Mouse (Mus musculus): ENCODE data around the gene Mdga1. TPM values are rescaled to one million over a fixed set of nuclear protein-coding genes. Genes with fewer than 3 reads are reported as not detected.
A peak's percentile ranks its signal among the peaks of the same experiment; 100 is the strongest.

Mdga1 gene
- polyA plus RNA-seq (2015; fragmentation: Nextera tagmentation; extraction: Ambion mirVana) = 3.2 and 3.4 TPM in 2 replicates

DNA sequence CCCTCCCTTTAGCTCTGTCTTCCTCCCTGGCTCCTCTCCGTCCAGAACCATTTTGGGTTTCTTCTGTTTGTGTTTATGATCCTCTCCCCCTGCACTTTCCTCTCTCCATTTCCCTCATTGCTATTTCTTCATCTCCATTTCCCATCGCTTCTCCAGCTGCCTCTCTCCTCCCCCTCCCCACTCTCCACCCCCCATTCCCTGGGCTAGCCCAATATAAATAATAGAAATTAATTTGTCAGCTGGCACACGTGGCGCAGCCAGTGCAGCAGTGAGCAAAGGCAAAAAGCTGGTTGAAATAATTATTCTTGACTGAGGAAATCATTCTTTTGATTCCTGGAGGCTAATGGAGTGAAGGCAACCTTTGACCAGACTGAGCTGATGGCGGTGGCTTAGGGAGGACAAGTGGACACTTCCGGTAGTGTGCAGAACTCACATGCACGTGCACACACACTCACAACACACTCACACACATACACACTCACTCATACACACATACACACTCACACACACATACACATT, at the start of gene Mdga1:
Gene Mdga1 (minus strand): TSS at position 51 of the 519 bp plus-strand sequence.
- no peak within 1 kb of the TSS for H3K4me2 ChIP-seq (replicated peaks)
- H3K27ac ChIP-seq = no peak within 1 kb of the TSS
- whole genome bisulfite sequencing = 67% methylated on average over 7 of the region's 7 CpGs
- no peak for ATAC-seq (ENCODE audit: low FRiP score, low read depth)
- peaks cover 12% of the 10 kb centered on the region for H3K4me1 ChIP-seq
- H3K9ac ChIP-seq = no peak within 1 kb of the TSS
- H3K4me3 ChIP-seq = no peak within 1 kb of the TSS
- H3K27me3 ChIP-seq = peaks cover 19% of the 10 kb centered on the region
- H3K9me3 ChIP-seq = no peaks in the 10 kb centered on the region
- H3K36me3 ChIP-seq = no peaks in the 10 kb centered on the region

DNA sequence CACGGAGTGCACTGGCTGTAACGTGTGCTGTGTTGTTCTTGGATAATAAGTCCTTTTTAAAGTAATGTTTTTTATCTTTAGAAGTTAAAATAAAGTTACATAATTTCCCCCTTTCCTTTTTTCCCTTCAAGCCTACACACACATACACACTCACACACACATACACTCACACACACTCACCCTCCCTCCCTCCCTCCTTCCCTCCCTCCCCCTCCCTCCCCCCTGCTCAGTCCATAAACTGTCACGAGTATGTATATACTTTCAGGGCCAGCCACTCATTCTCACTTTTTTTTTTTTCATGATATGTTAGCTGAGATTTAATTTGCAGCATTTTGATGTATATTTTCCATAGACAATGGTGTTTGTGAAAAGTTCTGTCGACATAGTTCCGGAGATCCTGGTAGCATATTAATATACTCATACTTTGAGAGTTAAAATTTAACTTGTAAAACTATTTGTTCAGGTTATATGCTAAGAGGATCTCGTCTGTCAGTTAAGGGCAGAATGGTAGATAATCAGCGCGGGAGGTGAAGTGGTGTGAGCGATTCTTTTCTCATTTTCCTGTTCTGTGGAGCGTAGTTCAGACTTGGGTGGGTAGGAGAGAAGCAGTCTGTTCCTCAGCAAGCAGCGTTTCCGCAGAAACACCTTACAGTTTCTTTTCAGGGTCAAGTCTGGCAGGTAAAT, 49.2 kb upstream of the Mdga1 start:
- peaks cover 37% of the 10 kb centered on the region for H3K4me1 ChIP-seq
- WGBS = 83% methylated on average over 12 of the region's 12 CpGs
- no peak overlapping the region for H3K4me3 ChIP-seq
- no peak for ATAC-seq (ENCODE audit: low FRiP score, low read depth)
- H3K4me2 ChIP-seq (replicated peaks) = no peak overlapping the region
- H3K36me3 ChIP-seq = peaks cover under 1% of the 10 kb centered on the region; the same call in 1 of the 2 replicates
- no peaks in the 10 kb centered on the region for H3K9me3 ChIP-seq
- no peak overlapping the region for H3K9ac ChIP-seq
- H3K27ac ChIP-seq = no peak overlapping the region
- no peaks in the 10 kb centered on the region for H3K27me3 ChIP-seq

DNA sequence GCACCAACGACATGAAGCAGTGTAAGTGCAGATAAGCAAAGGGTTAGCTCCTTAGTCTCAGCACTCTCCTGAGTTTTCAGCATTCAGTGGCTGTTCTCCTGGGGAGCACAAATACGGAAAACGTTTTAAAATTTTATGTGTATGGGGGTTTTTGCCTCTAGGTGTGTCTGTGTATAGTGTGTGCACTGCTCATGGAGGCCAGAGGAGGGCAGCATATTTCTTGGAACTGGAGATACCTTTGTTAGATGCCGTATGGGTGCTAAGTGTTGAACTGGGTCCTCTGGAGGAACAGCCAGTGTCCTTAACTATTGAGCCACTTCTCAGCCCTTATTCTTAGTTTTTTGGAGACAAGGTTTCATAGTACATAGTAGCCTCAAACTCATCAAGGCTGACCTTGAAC, 44.8 kb upstream of the Mdga1 start:
- Histone ChIP-seq H3K9ac (no peak overlapping the region), H3K27ac (no peak overlapping the region), H3K4me1 (peaks cover 21% of the 10 kb centered on the region), H3K4me2 (replicated peaks) (no peak overlapping the region), H3K4me3 (no peak overlapping the region), H3K27me3 (no peaks in the 10 kb centered on the region), H3K36me3 (peaks cover 11% of the 10 kb centered on the region; the same call in 1 of the 2 replicates), H3K9me3 (no peaks in the 10 kb centered on the region; the same call in 1 of the 2 replicates)
- 95% methylated on average over 4 of the region's 4 CpGs for WGBS
- ATAC-seq (ENCODE audit: low FRiP score, low read depth) = no peak

DNA sequence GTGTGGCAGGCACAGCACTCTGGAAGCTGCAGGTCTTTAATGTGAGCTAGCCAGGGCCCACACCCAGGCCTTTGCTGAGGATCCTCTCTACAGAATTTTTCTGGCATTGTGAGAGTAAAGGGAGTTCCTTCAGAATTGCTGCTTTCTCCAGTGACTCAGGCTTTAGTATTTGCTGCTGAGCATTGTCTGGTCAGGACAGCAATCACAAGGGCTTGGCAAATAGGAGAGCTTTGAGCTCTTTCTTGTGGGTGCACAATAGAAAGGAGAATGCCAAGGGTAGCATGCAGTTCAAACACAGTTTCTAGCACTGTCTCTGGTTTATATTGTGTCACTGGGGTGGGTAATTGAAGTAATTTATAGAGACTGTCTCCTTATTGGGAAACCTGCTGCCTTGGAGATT, 38.5 kb upstream of the Mdga1 start:
- Histone ChIP-seq H3K27ac (no peak overlapping the region), H3K4me1 (peaks cover 43% of the 10 kb centered on the region), H3K9ac (no peak overlapping the region), H3K27me3 (no peaks in the 10 kb centered on the region), H3K36me3 (peaks cover 9% of the 10 kb centered on the region; the same call in 1 of the 2 replicates), H3K4me3 (no peak overlapping the region), H3K4me2 (replicated peaks) (no peak overlapping the region; the same call in 1 of the 2 replicates), H3K9me3 (no peaks in the 10 kb centered on the region)
- no peak for ATAC-seq (ENCODE audit: low FRiP score, low read depth)

DNA sequence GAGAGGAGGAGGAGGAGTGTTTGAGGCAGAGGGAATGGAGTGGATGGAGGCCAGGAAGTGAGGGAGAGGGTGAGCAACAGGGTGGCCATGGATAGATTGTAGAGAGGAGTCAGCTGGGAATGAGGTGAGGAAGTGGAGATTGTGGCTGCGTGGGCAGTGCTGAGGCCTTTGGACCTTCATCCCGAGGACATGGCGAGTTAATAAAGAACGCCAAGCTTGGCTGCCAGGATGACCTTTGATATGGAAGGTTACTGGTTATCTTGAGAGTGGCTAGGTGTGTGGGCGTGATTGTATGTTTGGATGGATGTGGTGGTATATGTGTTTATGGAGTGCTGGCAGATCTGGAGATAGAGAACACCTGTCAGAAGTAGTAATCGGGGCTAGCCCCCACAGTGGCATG, 38.0 kb upstream of the Mdga1 start:
- H3K27ac ChIP-seq = no peak overlapping the region
- peak overlapping the region; percentile 2; the same call in 1 of the 2 replicates for H3K4me3 ChIP-seq
- H3K9ac ChIP-seq = no peak overlapping the region
- no peaks in the 10 kb centered on the region for H3K27me3 ChIP-seq
- no peaks in the 10 kb centered on the region for H3K9me3 ChIP-seq
- no peak for ATAC-seq (ENCODE audit: low FRiP score, low read depth)
- peak overlapping the region; percentile 79 for H3K4me2 ChIP-seq (replicated peaks)
- 87% methylated on average over 6 of the region's 6 CpGs for WGBS
- H3K4me1 ChIP-seq = peaks cover 46% of the 10 kb centered on the region
- H3K36me3 ChIP-seq = peaks cover 9% of the 10 kb centered on the region; the same call in 1 of the 2 replicates

DNA sequence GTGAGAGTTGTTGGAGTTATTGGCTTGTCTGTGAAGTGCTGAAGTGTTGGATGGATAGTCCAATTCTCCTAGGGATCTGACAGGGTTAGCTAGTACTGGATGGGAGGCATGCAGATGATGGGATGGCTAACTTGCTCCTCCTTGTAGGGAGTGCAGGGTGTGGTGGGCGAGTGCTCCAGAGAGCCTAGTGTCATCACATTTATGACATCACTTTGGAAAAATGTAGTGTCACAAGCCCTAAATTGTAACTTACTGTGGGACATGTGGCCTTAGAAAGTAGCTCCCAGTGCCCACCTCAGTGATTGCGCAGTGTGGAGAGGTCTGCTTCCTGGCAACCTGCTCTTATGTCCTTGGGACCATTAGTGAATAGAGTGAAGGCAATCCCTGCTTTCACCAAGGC, 37.0 kb upstream of the Mdga1 start:
- peak overlapping the region; percentile 26; the same call in 1 of the 2 replicates for H3K9ac ChIP-seq
- H3K27me3 ChIP-seq = no peaks in the 10 kb centered on the region
- peak overlapping the region; percentile 79 for H3K4me2 ChIP-seq (replicated peaks)
- ATAC-seq (ENCODE audit: low FRiP score, low read depth) = no peak
- no peaks in the 10 kb centered on the region for H3K9me3 ChIP-seq
- 82% methylated on average over 2 of the region's 2 CpGs for WGBS
- H3K36me3 ChIP-seq = peaks cover 4% of the 10 kb centered on the region; the same call in 1 of the 2 replicates
- no peak overlapping the region for H3K27ac ChIP-seq
- peak overlapping the region; percentile 18 for H3K4me3 ChIP-seq
- H3K4me1 ChIP-seq = peaks cover 46% of the 10 kb centered on the region

DNA sequence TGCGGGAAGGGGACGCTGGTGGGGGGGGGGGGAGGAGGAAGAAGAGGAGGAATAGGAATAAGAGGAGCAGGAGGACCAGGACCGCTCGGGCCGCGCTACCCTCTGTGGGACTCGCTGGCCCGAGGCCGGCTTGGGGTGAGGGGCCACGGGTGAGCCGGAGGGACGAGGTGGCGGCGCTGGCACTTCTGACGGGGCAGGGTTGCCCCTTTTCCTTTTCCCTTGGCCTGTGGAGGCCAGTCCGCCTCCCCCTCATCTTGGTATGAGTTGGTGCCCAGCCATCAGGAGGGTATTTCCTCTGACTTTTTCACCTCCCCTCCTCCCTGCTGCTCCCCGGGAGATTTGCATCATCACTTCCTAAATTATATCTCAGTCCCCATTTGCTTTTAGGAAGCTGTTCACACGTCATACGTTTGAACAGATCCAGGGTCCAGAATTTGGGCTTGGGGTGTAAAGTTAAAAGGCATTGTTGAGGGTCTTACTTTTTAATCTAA, 35.6 kb upstream of the Mdga1 start:
- 0% methylated on average over 13 of the region's 19 CpGs for WGBS
- peak; percentile 34; the same call in 1 of the 2 replicates for ATAC-seq (ENCODE audit: low FRiP score, low read depth)
- Histone ChIP-seq H3K4me3 (peak overlapping the region; percentile 90), H3K36me3 (peaks cover 4% of the 10 kb centered on the region; the same call in 1 of the 2 replicates), H3K27me3 (no peaks in the 10 kb centered on the region), H3K27ac (peak overlapping the region; percentile 99), H3K4me2 (replicated peaks) (peak overlapping the region; percentile 79), H3K4me1 (peaks cover 46% of the 10 kb centered on the region), H3K9ac (peak overlapping the region; percentile 96), H3K9me3 (no peaks in the 10 kb centered on the region)

DNA sequence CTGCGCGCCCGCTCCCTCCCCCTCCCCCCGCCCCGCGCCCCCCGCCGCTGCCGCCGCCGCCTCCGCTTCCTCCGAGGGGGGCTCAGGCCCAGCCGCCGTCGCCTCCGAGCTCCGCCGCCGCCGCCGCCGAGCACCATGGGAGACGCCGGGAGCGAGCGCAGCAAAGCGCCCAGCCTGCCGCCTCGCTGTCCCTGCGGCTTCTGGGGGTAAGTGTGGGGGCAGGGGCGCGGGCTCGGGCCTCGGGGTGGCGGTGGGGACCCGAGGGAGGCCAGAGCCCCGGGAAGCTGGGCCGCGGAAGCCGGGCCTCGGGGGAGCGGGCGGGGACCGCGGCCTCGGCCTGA, 35.2 kb upstream of the Mdga1 start:
- Histone ChIP-seq H3K27me3 (no peaks in the 10 kb centered on the region), H3K4me3 (peak overlapping the region; percentile 90), H3K4me2 (replicated peaks) (peak overlapping the region; percentile 79), H3K36me3 (peaks cover 4% of the 10 kb centered on the region; the same call in 1 of the 2 replicates), H3K4me1 (peaks cover 43% of the 10 kb centered on the region), H3K27ac (peak overlapping the region; percentile 99), H3K9ac (peak overlapping the region; percentile 96), H3K9me3 (no peaks in the 10 kb centered on the region)
- WGBS = 2% methylated on average over 20 of the region's 47 CpGs
- no peak; the same call in 1 of the 2 replicates for ATAC-seq (ENCODE audit: low FRiP score, low read depth)

DNA sequence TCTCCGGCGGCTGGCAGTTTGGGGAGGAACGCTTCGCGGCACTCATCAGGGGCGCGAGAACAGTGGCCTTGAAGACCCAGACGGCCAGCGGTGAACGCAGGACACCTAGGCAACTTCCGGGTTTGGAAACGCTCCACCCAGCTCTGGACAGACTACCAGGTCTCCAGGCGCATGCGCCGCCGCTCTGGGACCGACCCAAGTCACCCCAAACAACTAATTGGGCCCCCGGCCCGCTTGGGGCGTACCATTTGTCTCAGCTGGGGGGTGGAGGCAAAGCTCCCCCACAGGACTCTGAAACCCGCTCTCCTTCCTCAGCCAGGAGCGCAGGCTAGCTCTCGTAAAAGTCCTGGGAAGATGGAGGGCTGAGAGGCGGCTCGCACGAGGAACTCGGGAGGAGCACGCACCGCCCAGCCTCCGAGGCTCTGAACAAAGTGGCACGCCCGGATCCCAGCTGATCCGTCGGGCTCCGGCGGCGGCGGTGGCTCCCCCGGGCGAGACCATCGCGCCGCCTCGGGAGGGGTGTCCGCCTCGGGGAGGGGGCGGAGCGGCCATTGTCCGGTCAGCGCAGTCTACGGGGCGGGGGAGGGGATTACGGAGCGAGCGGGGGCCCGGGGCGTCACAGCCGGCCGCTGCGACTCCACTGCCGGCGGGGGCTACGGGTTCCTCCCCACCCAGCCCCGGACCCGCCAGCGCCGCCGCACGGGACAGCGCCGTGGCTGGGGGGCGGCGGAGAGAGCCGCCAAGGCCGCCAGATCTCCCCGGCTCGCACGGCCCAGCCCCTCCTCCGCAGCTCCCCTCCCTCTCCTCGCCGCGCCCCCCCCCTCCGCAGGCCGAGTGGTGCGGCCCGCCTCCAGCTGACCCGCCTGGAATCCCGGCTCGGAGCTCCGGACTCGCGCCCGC, 34.6 kb upstream of the Mdga1 start, which contains the start of gene Zfand3:
Gene Zfand3 (plus strand): TSS at position 531 of the 900 bp plus-strand sequence.
- Histone ChIP-seq H3K27me3 (no peaks in the 10 kb centered on the region), H3K4me2 (replicated peaks) (peak within 1 kb of the TSS; percentile 79), H3K9ac (peak within 1 kb of the TSS; percentile 96), H3K4me3 (peak within 1 kb of the TSS; percentile 90), H3K4me1 (peaks cover 37% of the 10 kb centered on the region), H3K36me3 (no peaks in the 10 kb centered on the region), H3K9me3 (no peaks in the 10 kb centered on the region), H3K27ac (peak within 1 kb of the TSS; percentile 99)
- peak; percentile 90 for ATAC-seq (ENCODE audit: low FRiP score, low read depth)
- 0% methylated on average over 55 of the region's 93 CpGs for WGBS

DNA sequence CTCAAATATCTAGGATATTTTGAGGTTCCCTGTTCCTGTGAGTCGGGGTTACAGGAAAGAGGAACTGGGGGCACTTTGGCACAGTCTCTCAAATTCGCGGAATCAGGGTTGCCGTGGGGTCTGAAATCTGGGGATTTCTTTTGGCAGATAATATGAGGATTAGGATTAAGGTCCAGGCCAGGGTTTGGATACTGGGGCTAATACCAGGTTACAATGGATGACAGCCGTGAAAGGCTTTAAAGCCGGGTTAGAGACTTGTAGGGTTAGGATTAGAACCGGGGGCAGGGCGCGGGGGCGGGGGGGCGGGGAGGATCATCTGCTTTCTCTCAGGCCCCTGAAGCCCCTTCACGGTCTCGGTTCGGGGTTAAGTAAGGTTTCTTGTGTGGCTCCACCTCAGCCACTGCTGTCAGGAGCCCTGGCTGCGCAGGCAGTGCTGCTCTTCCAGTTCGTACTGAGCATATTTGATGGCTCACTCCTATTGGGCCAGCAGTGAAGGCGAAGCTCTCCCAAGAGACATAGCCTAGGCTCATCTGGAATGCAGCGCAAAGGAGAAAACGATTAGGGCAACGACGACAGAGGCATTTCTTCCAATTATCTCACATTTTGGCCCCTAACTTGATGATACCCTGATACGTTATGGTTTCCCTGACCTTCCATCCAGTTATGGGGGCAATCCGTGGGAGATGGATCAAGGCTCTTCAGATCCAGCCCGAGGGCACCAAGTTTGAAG, 28.8 kb upstream of the Mdga1 start:
- 84% methylated on average over 24 of the region's 24 CpGs for WGBS
- H3K27me3 ChIP-seq = no peaks in the 10 kb centered on the region
- no peak overlapping the region for H3K4me3 ChIP-seq

DNA sequence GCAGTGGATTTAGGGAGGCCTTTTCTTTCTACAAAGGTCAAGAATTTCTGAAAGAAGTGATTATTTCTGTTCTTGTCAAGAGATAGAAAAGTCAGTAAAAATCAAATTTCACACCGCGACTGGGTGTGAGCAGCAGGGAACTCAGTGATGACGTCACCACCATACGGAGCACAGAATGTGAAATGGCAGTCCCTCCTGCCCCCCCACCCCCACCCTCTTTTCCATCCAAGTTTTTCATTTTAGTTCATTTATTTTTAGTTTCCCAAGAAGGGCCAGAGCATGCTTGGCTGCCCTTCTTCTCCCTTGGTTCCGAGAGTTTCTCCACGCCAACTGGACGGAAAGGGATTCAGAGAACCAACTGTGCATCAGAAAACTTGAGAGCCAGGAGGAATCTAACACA, 27.8 kb upstream of the Mdga1 start:
- Histone ChIP-seq H3K9ac (no peak overlapping the region), H3K27me3 (no peaks in the 10 kb centered on the region), H3K4me1 (no peaks in the 10 kb centered on the region), H3K9me3 (no peaks in the 10 kb centered on the region), H3K4me2 (replicated peaks) (no peak overlapping the region), H3K27ac (no peak overlapping the region), H3K36me3 (no peaks in the 10 kb centered on the region), H3K4me3 (no peak overlapping the region)
- ATAC-seq (ENCODE audit: low FRiP score, low read depth) = no peak
- 81% methylated on average over 7 of the region's 7 CpGs for WGBS

More for the DNA sequence above, 28.8 kb upstream of the Mdga1 start:
- Histone ChIP-seq H3K9ac (no peak overlapping the region), H3K4me2 (replicated peaks) (no peak overlapping the region), H3K36me3 (no peaks in the 10 kb centered on the region), H3K9me3 (no peaks in the 10 kb centered on the region), H3K27ac (no peak overlapping the region), H3K4me1 (peaks cover 6% of the 10 kb centered on the region)
- ATAC-seq (ENCODE audit: low FRiP score, low read depth) = no peak
